Mouse (Mus musculus) left cerebral cortex, adult 2 months (tissue): ENCODE data around the gene A030005K14Rik. TPM values are rescaled to one million over a fixed set of nuclear protein-coding genes. Genes with fewer than 3 reads are reported as not detected.

Source experiments
- DNase-seq, 2 experiments: peaks; one replicate each; pipeline ENCODE4 v3.0.0; 2021 to 2022; ENCODE audit warnings: low spot score in 2 of 2, mixed read lengths in 1 of 2; ENCODE audit errors: extremely low spot score in 1 of 2
- H3K27ac ChIP-seq: fragments of 200-600 bp; 2 replicates; pipeline ENCODE4 v1.8.1; 2022
- H3K4me3 ChIP-seq: fragments of 200-600 bp; 2 replicates; pipeline ENCODE4 v1.8.1; 2022
- CTCF ChIP-seq: fragments of 200-600 bp; IDR thresholded peaks from 2 replicates; pipeline ENCODE4 v1.8.1; 2022; ENCODE audit warnings: antibody characterized with exemption, mild to moderate bottlenecking, moderate library complexity
- intact Hi-C: fragments of 180-260 bp; cut with DNase I; formaldehyde crosslinking; loops from one replicate; pipeline ENCODE4 v1.15.1; 2025
- long read RNA-seq, 2 experiments: library from polyadenylated mRNA; stranded (forward); transcript quantifications; one replicate each; pipeline ENCODE4 v2.0.0; 2021; ENCODE audit warnings: borderline mapping rate in 2 of 2
- total RNA-seq, 2 experiments: library from RNA; stranded (reverse); gene quantifications; 2 replicates each; pipeline ENCODE4 v1.2.3; 2021

A030005K14Rik gene
- total RNA-seq: not detected
- long read RNA-seq, experiment 1: 0 reads
- long read RNA-seq, experiment 2: 0 reads

DNA sequence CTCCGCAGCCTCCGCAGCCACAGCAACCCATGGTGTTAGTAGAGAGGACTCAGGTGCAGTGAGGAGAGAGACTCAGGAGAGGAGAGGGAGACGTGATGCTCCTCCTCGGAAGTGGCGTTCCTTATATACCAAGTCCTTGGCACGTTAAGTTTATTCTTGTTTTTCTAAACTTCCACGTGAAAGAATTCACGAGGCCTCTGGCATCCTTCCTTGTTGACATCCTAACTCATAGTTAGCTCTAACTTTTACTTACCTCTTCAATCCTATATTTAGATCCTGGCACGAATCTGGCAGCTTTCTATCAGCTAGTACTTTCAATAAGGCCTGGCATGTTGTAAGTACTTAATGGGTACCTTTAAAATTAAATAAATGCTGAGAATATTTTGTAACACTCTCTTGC lies at the start of gene A030005K14Rik:
TSS of gene A030005K14Rik (minus strand) at position 101 of the 400 bp plus-strand sequence.
- no peak for DNase-seq
- no peak for TF ChIP-seq CTCF
- H3K27ac ChIP-seq: no peak within 1 kb of the TSS
- H3K4me3 ChIP-seq: no peak within 1 kb of the TSS
- intact Hi-C loops: no loop called here

GRCm38 (mm10) chr1:83107410-83107978 lies 48.3 kb upstream of the A030005K14Rik start:
- intact Hi-C loops: no loop called here
- H3K27ac ChIP-seq: no peak overlapping the region
- no peak overlapping the region for H3K4me3 ChIP-seq
- TF ChIP-seq CTCF: no peak
- no peak for DNase-seq

DNA sequence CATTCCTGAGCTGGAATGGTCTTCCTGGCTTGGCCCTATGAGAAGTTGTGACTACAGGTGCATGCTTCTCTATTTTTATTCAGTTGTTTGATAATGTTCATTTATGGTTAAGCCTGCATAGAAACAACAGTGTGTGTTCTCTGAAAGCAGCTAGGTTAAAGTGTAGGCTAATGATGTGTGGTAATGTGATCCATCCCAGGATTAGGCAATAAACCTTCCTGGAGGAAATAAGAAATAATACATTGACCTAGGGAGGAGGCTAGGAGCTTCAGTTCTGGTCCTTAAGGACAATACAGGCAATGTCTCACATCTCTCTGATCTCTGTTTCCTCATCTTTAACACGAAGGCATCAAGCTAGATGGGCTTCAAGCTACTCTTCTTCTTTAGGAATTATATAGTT lies 46.3 kb upstream of the A030005K14Rik start:
- DNase-seq: no peak
- intact Hi-C loops: no loop called here
- no peak overlapping the region for H3K27ac ChIP-seq
- no peak overlapping the region for H3K4me3 ChIP-seq
- no peak for TF ChIP-seq CTCF

DNA sequence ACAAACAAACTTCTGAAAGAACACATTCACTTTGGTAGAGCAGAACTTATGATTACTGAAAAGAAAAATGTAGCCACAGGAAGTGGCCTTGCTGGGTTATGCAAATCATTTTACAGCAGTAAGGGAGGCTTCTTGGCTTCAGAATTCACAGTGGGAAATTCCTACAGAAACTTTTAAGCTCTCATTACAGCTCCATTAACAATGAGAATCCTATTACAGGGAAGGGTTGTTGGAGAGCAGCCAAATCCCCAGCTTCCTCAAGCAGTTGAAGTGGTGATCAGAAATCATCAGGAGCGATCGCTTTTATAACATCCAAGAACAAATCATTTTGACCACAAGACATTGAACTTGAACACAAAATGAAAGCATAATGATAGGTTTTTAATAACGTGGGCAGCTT lies 42.7 kb upstream of the A030005K14Rik start:
- Histone ChIP-seq H3K27ac (no peak overlapping the region), H3K4me3 (no peak overlapping the region)
- intact Hi-C loops: no loop called here
- TF ChIP-seq CTCF: no peak
- DNase-seq: no peak

GRCm38 (mm10) chr1:83099580-83100137 lies 40.5 kb upstream of the A030005K14Rik start:
- no peak for DNase-seq
- no peak overlapping the region for H3K27ac ChIP-seq
- TF ChIP-seq CTCF: no peak
- H3K4me3 ChIP-seq: no peak overlapping the region
- intact Hi-C loops: no loop called here

- intact Hi-C loops: no loop called here
- Histone ChIP-seq H3K27ac (no peak overlapping the region), H3K4me3 (no peak overlapping the region)
- DNase-seq: no peak
- TF ChIP-seq CTCF: no peak
Measured at GRCm38 (mm10) chr1:83099160-83099559, 40.0 kb upstream of the A030005K14Rik start.

- Histone ChIP-seq H3K4me3 (no peak overlapping the region), H3K27ac (no peak overlapping the region)
- no peak for DNase-seq
- intact Hi-C loops: no loop called here
- TF ChIP-seq CTCF: no peak
Measured at GRCm38 (mm10) chr1:83096935-83097334, 37.8 kb upstream of the A030005K14Rik start.

GRCm38 (mm10) chr1:83091268-83091667 lies 32.1 kb upstream of the A030005K14Rik start:
- no peak overlapping the region for H3K27ac ChIP-seq
- no peak for TF ChIP-seq CTCF
- no peak overlapping the region for H3K4me3 ChIP-seq
- intact Hi-C loops: no loop called here
- no peak for DNase-seq

DNA sequence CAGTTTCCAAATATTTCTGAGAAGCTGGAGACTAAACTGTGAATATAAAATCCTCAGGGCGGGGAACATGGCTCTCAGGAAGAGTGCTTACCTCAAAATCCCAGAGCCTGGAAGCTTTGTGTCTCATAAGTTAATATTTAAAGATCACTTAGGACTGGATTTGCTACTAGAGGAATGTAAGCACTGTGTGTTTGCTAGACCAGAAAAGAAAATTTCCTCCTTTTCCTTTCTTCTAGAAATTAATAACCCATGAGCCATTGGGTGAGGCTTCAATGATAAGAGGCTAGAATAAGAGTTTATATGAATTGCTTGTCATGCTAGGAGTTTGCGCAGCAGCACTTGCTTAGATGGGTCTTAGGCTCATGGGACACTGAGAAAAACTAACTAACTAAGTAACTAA lies 25.6 kb upstream of the A030005K14Rik start:
- no peak for TF ChIP-seq CTCF
- Histone ChIP-seq H3K27ac (no peak overlapping the region), H3K4me3 (no peak overlapping the region)
- DNase-seq: no peak
- intact Hi-C loops: no loop called here

- Histone ChIP-seq H3K27ac (no peak overlapping the region), H3K4me3 (no peak overlapping the region)
- DNase-seq: no peak
- TF ChIP-seq CTCF: no peak
- intact Hi-C loops: loop anchor here (5.0 kb wide), 1 partner anchor 290 kb away; no protein-coding TSS in a partner anchor
Measured at GRCm38 (mm10) chr1:83077016-83077415, 17.8 kb upstream of the A030005K14Rik start.

DNA sequence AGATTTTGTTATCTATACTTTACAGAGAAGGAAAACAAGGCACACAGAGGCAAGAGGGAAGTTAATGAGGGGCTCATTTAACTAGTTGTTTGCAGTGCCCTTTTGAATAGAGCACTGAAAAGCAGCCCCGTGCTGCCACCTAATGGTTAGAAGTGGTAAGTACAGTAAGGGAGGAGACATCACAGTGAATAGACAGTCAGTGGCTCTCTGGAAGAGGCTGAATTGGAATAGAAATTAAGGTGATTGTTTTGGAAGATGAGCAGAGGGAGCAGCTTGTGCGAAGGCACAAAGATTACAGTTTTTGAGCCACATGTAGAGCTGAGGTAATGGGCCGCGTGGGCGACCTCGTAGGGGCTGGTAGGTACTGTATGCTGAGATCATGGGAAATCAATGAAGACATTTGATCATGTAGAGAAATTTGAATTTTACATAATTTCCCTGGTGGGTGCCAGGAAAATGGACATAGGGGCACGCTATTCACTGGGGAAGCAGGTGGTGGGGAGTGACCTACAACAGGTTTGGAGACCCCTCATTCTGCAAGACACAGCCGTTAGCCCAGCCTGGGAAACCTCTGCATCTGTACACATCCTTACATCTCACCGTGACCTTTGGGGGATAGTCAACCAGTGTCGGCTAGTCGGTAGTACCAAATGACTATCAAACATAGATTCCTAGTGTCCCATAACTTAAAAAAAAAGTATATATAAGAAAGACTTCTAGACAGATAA lies 17.2 kb upstream of the A030005K14Rik start:
- no peak overlapping the region for H3K4me3 ChIP-seq
- peak in 1 of 2 experiments; percentile 25 for DNase-seq
- intact Hi-C loops: loop anchor here (5.0 kb wide), 1 partner anchor 289 kb away; no protein-coding TSS in a partner anchor
- no peak overlapping the region for H3K27ac ChIP-seq
- TF ChIP-seq CTCF: peak; percentile 84

- H3K27ac ChIP-seq: no peak overlapping the region
- TF ChIP-seq CTCF: no peak
Measured at GRCm38 (mm10) chr1:83075526-83076189, 16.5 kb upstream of the A030005K14Rik start.

More at GRCm38 (mm10) chr1:83075526-83076189, 16.5 kb upstream of the A030005K14Rik start:
- no peak for DNase-seq
- no peak overlapping the region for H3K4me3 ChIP-seq
- intact Hi-C loops: loop anchor here (5.0 kb wide), 1 partner anchor 288 kb away; no protein-coding TSS in a partner anchor
